Mouse (Mus musculus) testis, postnatal 14 days (tissue): Measurements from ENCODE around the gene Cphx1.
"Not testable (repeated sequence)": the region's sequence is repeated elsewhere in the genome, so short reads cannot be mapped to it uniquely, and the experiment has no call there.

Source experiments
- DNase-seq: peaks from one replicate; pipeline ENCODE4 v3.0.0; 2021; ENCODE audit warnings: low spot score

Cphx1 gene

DNA sequence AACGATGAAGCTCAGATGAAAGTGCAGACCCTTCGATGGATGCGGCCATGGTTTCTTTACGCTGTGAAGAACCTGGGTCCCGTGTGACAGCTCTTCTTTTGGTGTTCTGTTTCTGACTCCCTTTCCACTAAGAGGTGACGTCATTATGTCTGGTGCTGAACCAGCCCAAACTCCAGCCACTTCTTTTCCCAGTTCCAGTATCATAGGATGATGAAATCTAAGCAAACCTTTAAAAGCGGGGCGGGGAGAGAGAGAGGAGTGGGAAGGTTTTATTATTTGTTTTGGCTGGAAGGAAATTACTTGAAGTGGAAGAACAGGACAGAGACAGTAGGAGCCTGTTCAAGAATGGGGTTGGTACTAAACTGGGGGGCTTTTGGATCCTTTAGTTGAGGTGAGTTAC, at the start of gene Cphx1:
Cphx1 (plus strand) TSS at position 301 of the 400 bp plus-strand sequence.
- DNase-seq: not testable (repeated sequence)

DNA sequence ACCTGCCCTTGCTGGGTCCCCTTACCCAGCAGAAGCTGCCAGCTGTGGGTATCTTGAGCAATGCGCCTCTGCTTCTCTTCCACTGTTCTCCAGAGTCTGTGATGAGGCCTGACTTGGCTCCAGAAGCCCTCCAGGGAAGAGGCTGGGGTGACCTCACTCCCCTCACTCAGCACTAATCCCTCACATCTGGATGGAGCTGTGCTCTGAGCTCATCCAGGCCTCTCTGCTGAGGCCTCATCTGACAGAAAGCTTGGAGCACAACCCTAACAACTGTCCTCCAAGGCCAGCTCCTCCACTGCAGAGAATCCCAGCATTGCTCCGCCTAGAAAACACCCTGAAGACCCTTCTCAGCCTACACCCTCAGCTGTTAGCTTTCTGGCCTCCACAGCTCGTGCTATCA, 43.5 kb upstream of the Cphx1 start:
- not testable (repeated sequence) for DNase-seq

DNA sequence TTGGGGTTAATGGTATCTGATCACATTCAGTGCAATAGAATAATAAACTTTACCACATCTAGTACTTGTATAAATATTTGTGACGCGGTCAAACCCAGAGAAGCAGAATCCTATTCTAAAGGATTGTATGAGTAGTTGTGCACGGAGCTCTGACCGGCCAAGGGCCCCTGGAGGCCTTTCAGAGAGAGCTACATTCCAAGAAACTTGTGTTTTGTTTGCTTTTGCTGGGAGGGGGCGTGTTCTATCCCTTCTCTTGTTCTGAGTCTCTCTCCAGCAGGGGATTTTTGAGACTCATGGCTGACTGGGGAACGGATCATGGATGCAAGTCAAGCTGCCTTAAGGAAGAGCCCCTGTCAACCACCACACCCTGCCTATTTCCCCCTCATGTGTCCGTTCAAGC, 42.4 kb upstream of the Cphx1 start:
- DNase-seq: not testable (repeated sequence)

DNA sequence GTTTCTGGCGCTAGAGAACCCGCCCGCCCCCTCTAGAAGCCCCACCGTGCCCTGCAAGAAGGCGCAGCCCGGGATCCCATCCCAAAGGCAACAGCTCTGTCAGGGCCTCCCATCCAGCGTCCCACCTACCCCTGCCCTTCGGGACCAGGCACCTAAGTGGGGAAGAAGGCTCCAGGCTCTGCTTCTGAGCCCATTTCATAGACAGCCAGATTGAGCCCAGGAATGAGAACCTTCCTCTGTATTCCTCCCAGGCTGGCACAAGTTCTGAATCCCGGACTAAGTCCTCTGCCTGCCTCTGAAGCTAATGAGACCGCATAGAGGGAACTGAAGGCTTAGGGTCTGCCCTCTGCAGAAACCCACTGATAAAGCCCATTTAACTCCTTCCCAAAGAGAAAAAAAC, 35.1 kb upstream of the Cphx1 start, which contains the start of gene Plac9a:
Plac9a (minus strand) TSS at position 101 of the 400 bp plus-strand sequence.
- not testable (repeated sequence) for DNase-seq

- not testable (repeated sequence) for DNase-seq
Observed at GRCm38 (mm10) chr14:25905243-25905642, 32.9 kb upstream of the Cphx1 start.

- not testable (repeated sequence) for DNase-seq
Observed at GRCm38 (mm10) chr14:25907272-25907671, 30.8 kb upstream of the Cphx1 start.

DNA sequence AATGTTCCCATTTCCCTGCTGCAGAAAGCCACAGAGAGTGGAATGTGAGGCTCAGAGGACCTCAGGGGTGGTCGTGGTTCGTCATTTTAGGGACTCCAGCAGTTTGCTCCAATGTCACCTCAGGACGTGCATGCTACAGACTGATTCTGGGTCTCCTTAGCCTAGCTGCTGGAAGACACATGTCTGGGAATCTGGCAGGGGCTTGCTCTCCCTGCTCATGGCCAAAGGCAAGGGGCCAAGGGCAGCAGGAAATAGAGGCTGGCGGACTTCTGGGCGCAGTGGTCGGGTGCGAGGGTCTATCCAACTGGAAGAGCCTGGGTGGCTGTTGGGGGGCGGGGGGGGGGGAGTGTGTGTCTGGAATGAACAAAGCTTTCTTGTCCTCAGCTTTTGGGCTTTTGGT, 29.1 kb upstream of the Cphx1 start:
- not testable (repeated sequence) for DNase-seq

GRCm38 (mm10) chr14:25918427-25919170, 19.5 kb upstream of the Cphx1 start:
- not testable (repeated sequence) for DNase-seq

GRCm38 (mm10) chr14:25926814-25927561, 11.1 kb upstream of the Cphx1 start:
- not testable (repeated sequence) for DNase-seq

DNA sequence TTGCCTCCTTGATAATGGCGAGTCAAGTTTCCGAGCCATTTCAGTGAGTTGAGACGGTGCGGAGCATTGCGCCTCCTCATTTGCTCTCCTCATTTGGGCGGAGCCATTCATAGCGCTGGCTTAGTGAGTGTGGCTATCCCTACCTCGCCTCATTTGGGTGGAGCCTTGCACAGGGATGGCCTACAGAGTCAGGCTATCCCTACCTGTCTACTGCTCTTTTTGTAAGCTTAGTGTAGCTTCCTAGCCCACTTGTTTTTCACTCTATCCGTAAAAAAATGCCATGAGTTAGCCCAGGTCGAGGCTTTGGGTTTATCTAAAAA, 10.6 kb upstream of the Cphx1 start, which contains the start of gene Tmem254a:
Tmem254a (minus strand) TSS at position 111 of the 320 bp plus-strand sequence.
- DNase-seq: not testable (repeated sequence)

DNA sequence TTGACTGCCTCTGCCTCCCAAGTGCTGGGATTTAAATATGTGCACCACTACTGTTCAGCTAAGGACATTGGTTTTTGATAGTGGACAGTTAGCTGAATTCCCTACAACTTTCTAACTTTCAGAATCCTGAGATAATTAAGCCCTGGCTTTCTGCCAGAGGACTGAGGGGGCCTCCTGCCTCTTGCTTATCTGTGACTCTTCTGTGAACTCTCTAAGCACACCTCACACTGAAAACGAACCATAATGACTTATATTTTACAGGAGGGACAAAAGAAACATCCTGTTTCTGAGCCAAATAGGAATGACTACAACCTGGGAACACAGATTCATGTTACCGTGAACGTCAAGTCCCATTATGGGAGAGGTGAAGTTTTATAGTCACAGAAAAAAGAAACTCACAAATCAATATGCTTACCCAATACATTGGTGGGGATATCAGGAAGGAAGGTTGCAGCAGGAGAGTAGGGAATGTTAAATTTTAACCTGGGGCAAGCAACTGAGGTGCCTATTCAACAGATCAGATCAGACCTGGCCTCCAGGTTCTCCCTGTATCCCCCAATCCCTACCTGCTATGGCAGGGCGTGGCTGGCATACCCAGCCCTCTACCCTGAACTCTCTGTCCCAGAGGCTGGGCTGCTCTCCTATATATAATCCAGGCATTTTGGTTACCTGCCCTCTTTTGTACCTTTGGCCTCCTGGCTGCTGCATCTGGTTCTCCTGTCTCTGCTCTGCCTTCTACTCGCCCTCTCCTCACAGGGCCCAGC, 1.1 kb upstream of the Cphx1 start:
- not testable (repeated sequence) for DNase-seq

GRCm38 (mm10) chr14:25957861-25958260, 19.8 kb downstream of the Cphx1 start:
- not testable (repeated sequence) for DNase-seq

DNA sequence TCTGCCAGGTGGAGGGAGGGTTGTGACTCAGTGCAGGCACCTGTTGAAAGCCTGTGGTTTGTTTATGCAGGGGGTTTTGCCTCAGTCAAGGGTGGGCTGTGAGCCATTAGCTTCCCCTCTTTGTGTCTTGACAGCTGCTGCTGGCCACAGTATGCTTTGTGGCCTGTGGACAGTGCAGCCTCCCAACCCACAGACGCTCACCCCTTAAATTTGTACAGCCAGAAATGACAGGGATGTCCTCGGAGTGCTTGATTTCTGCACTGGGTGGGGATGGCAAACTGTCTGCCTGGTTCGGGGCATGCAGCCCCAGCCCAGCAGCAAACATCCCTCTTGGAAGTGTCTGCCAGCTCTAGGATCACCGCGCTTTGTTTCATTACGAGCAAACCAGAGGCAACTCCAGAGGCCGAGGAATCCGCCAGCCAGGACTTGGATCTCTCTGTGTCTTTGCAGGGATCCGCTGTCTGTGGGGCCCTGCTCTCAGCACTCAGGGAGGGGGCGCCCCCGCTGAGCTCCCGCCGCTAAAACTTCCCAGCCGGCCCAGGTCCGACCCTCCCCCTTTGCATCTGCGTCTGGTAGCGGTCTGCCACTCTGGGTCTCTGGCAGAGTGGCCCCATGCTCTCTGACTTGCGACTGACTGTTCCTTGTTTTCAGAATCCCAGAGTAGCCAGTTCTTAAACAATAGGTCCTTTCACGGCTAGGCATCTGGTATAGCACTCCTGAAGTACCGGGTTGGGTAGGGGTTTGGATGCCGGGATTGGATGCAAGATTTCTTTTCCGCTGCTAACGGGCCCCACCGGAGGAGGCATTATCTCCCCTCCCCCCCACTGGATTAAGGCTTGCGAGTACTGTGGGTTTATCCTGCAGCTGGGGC, 40.5 kb downstream of the Cphx1 start, which contains the start of gene Duxbl1:
Duxbl1 (plus strand) TSS at position 207 of the 871 bp plus-strand sequence.
- DNase-seq: not testable (repeated sequence)

DNA sequence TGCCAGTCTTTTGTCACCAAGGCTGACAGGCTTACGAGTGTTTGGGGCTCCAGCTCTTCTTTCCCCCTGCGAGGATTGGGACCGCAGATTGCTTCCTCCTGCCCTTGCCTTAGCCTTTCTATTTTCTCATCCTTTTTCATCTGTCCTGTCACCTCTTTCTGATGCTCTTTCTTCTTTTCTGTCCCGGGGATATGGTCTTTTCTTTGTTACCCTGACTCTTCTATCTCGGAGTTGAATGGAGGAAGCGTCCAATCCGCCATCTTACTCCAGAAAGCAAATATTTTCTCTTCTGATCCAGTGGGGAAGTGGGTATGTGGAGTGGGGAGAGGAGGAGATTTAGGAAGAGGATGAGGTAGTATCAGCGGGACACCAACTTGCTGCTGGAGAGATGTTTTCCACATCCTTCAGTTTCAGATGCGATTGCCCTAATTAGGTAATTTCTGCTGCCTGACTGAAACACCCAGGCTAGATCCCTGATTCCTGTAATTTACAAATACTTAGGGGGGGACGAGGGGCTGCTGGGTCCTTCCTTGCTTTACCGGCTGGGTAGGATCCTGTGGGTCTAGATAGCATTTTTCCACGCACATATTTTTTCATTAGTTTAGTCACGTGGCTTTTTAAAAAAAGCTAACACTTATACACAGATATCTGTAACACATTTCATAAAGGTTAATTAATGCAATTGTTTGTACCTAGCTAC, 41.3 kb downstream of the Cphx1 start:
- not testable (repeated sequence) for DNase-seq

GRCm38 (mm10) chr14:25981880-25982279, 43.8 kb downstream of the Cphx1 start:
- DNase-seq: peak; percentile 2
